Mouse (Mus musculus): Measurements from ENCODE around the gene Rai14. TPM values are rescaled to one million over a fixed set of nuclear protein-coding genes. Genes with fewer than 3 reads are reported as not detected.

The Rai14 gene
- polyA plus RNA-seq, 1 experiment, result 1.3 TPM

GRCm38 (mm10) chr15:10750339-10750738, 35.9 kb upstream of the Rai14 start:
- Histone ChIP-seq H3K27me3 (ENCODE audit: control insufficient read depth, insufficient read depth, low read length) (no peaks in the 10 kb centered on the region), H3K4me3 (ENCODE audit: control insufficient read depth, insufficient read depth, low read length) (no peak overlapping the region), H3K27ac (ENCODE audit: control insufficient read depth, insufficient read depth, low read length) (no peak overlapping the region), H3K4me1 (replicated peaks; ENCODE audit: control insufficient read depth, insufficient read depth, low read length) (no peaks in the 10 kb centered on the region), H3K36me3 (ENCODE audit: control insufficient read depth, insufficient read depth, low read length) (no peaks in the 10 kb centered on the region)
- WGBS, result 95% methylated on average over 2 of the region's 2 CpGs
- no peak for DNase-seq
- TF ChIP-seq POLR2A (IDR thresholded peaks at IDR 0.05; ENCODE audit: control insufficient read depth, extremely low read depth, insufficient read depth, low read length, poor library complexity), result no peak
- TF ChIP-seq CTCF (IDR thresholded peaks at IDR 0.05; ENCODE audit: borderline replicate concordance, control insufficient read depth, extremely low read depth, insufficient read depth, low read length, poor library complexity), result no peak

GRCm38 (mm10) chr15:10749678-10750077, 35.3 kb upstream of the Rai14 start:
- no peak for TF ChIP-seq CTCF (IDR thresholded peaks at IDR 0.05; ENCODE audit: borderline replicate concordance, control insufficient read depth, extremely low read depth, insufficient read depth, low read length, poor library complexity)
- no peak for TF ChIP-seq POLR2A (IDR thresholded peaks at IDR 0.05; ENCODE audit: control insufficient read depth, extremely low read depth, insufficient read depth, low read length, poor library complexity)
- 94% methylated on average over 4 of the region's 4 CpGs for WGBS
- Histone ChIP-seq H3K27me3 (ENCODE audit: control insufficient read depth, insufficient read depth, low read length) (no peaks in the 10 kb centered on the region), H3K36me3 (ENCODE audit: control insufficient read depth, insufficient read depth, low read length) (no peaks in the 10 kb centered on the region), H3K4me3 (ENCODE audit: control insufficient read depth, insufficient read depth, low read length) (no peak overlapping the region), H3K4me1 (replicated peaks; ENCODE audit: control insufficient read depth, insufficient read depth, low read length) (no peaks in the 10 kb centered on the region), H3K27ac (ENCODE audit: control insufficient read depth, insufficient read depth, low read length) (no peak overlapping the region)
- DNase-seq, result no peak

- no peak overlapping the region for H3K4me3 ChIP-seq (ENCODE audit: control insufficient read depth, insufficient read depth, low read length)
- H3K27ac ChIP-seq (ENCODE audit: control insufficient read depth, insufficient read depth, low read length), result no peak overlapping the region
- TF ChIP-seq POLR2A (IDR thresholded peaks at IDR 0.05; ENCODE audit: control insufficient read depth, extremely low read depth, insufficient read depth, low read length, poor library complexity) (no peak), CTCF (IDR thresholded peaks at IDR 0.05; ENCODE audit: borderline replicate concordance, control insufficient read depth, extremely low read depth, insufficient read depth, low read length, poor library complexity) (no peak)
- no peaks in the 10 kb centered on the region for H3K4me1 ChIP-seq (replicated peaks; ENCODE audit: control insufficient read depth, insufficient read depth, low read length)
- DNase-seq, result no peak
- no peaks in the 10 kb centered on the region for H3K36me3 ChIP-seq (ENCODE audit: control insufficient read depth, insufficient read depth, low read length)
- no peaks in the 10 kb centered on the region for H3K27me3 ChIP-seq (ENCODE audit: control insufficient read depth, insufficient read depth, low read length)
- 57% methylated on average over 8 of the region's 8 CpGs for WGBS
Measured at GRCm38 (mm10) chr15:10747638-10748037, 33.2 kb upstream of the Rai14 start.

- no peaks in the 10 kb centered on the region for H3K27me3 ChIP-seq (ENCODE audit: control insufficient read depth, insufficient read depth, low read length)
- H3K4me3 ChIP-seq (ENCODE audit: control insufficient read depth, insufficient read depth, low read length), result no peak overlapping the region
- TF ChIP-seq POLR2A (IDR thresholded peaks at IDR 0.05; ENCODE audit: control insufficient read depth, extremely low read depth, insufficient read depth, low read length, poor library complexity), result no peak
- no peak for TF ChIP-seq CTCF (IDR thresholded peaks at IDR 0.05; ENCODE audit: borderline replicate concordance, control insufficient read depth, extremely low read depth, insufficient read depth, low read length, poor library complexity)
- no peaks in the 10 kb centered on the region for H3K4me1 ChIP-seq (replicated peaks; ENCODE audit: control insufficient read depth, insufficient read depth, low read length)
- DNase-seq, result no peak
- H3K27ac ChIP-seq (ENCODE audit: control insufficient read depth, insufficient read depth, low read length), result no peak overlapping the region
- 65% methylated on average over 4 of the region's 4 CpGs for WGBS
- no peaks in the 10 kb centered on the region for H3K36me3 ChIP-seq (ENCODE audit: control insufficient read depth, insufficient read depth, low read length)
Measured at GRCm38 (mm10) chr15:10747226-10747625, 32.8 kb upstream of the Rai14 start.

GRCm38 (mm10) chr15:10746303-10747051, 32.1 kb upstream of the Rai14 start:
- no peak for TF ChIP-seq CTCF (IDR thresholded peaks at IDR 0.05; ENCODE audit: borderline replicate concordance, control insufficient read depth, extremely low read depth, insufficient read depth, low read length, poor library complexity)
- no peak for TF ChIP-seq POLR2A (IDR thresholded peaks at IDR 0.05; ENCODE audit: control insufficient read depth, extremely low read depth, insufficient read depth, low read length, poor library complexity)
- no peak overlapping the region for H3K27ac ChIP-seq (ENCODE audit: control insufficient read depth, insufficient read depth, low read length)

GRCm38 (mm10) chr15:10742441-10742840, 28.0 kb upstream of the Rai14 start:
- no peak for DNase-seq
- Histone ChIP-seq H3K4me1 (replicated peaks; ENCODE audit: control insufficient read depth, insufficient read depth, low read length) (no peaks in the 10 kb centered on the region), H3K27ac (ENCODE audit: control insufficient read depth, insufficient read depth, low read length) (no peak overlapping the region), H3K27me3 (ENCODE audit: control insufficient read depth, insufficient read depth, low read length) (no peaks in the 10 kb centered on the region), H3K36me3 (ENCODE audit: control insufficient read depth, insufficient read depth, low read length) (no peaks in the 10 kb centered on the region), H3K4me3 (ENCODE audit: control insufficient read depth, insufficient read depth, low read length) (no peak overlapping the region)
- WGBS, result 20% methylated on average over 6 of the region's 6 CpGs
- TF ChIP-seq CTCF (IDR thresholded peaks at IDR 0.05; ENCODE audit: borderline replicate concordance, control insufficient read depth, extremely low read depth, insufficient read depth, low read length, poor library complexity) (no peak), POLR2A (IDR thresholded peaks at IDR 0.05; ENCODE audit: control insufficient read depth, extremely low read depth, insufficient read depth, low read length, poor library complexity) (no peak)

More at GRCm38 (mm10) chr15:10746303-10747051, 32.1 kb upstream of the Rai14 start:
- no peaks in the 10 kb centered on the region for H3K27me3 ChIP-seq (ENCODE audit: control insufficient read depth, insufficient read depth, low read length)
- H3K36me3 ChIP-seq (ENCODE audit: control insufficient read depth, insufficient read depth, low read length), result no peaks in the 10 kb centered on the region
- H3K4me3 ChIP-seq (ENCODE audit: control insufficient read depth, insufficient read depth, low read length), result no peak overlapping the region
- no peak for DNase-seq
- 93% methylated on average over 4 of the region's 4 CpGs for WGBS
- H3K4me1 ChIP-seq (replicated peaks; ENCODE audit: control insufficient read depth, insufficient read depth, low read length), result no peaks in the 10 kb centered on the region

Data from thymus, adult 2 months (tissue).